Mouse (Mus musculus): Measurements from ENCODE around the gene Zfp993. TPM values are rescaled to one million over a fixed set of nuclear protein-coding genes. Genes with fewer than 3 reads are reported as not detected.

Zfp993 gene
- polyA plus RNA-seq, 1 experiment from 2014 or later, result 0.73 TPM

Other genes with a start within 250 kb of the Zfp993 start
- gene Zfp992, start 161.9 kb upstream of the Zfp993 start, polyA plus RNA-seq (2015; fragmentation: Nextera tagmentation; extraction: Ambion mirVana), result 1.5 and 1.6 TPM in 2 replicates
- gene Zfp981, start 108.9 kb upstream of the Zfp993 start, polyA plus RNA-seq (2015; fragmentation: Nextera tagmentation; extraction: Ambion mirVana), result 0.02 TPM in 1 of 2 replicates, not detected in the other